Mouse (Mus musculus) monocyte, adult 5-6 weeks (primary cell): ENCODE results near the gene 4930432K21Rik. TPM values are rescaled to one million over a fixed set of nuclear protein-coding genes. Genes with fewer than 3 reads are reported as not detected.

ENCODE experiments used
- total RNA-seq: library from RNA; stranded (forward); fragments of 200-1000, 200-491, 200-594 nt; gene quantifications from 3 replicates; pipeline ENCODE4 v1.2.3, GENCODE M21; 2017

4930432K21Rik gene
- total RNA-seq, 1 experiment from 2014 or later = 1.8 TPM

Other genes starting within 250 kb of the 4930432K21Rik start
- gene Adgrl1, start 247.9 kb upstream of the 4930432K21Rik start, total RNA-seq = 0.53 to 4.7 TPM (median 1.5 TPM) in 3 replicates
- 0.10 to 0.58 TPM in 2 of 3 replicates, not detected in the other for gene Gm10644, start 192.8 kb upstream of the 4930432K21Rik start, total RNA-seq
- gene Asf1b, start 192.5 kb upstream of the 4930432K21Rik start, total RNA-seq = 3.5 to 4.9 TPM (median 3.6 TPM) in 3 replicates
- gene Prkaca, start 175.0 kb upstream of the 4930432K21Rik start, total RNA-seq = 14.5 to 24.5 TPM (median 18.8 TPM) in 3 replicates
- 26.3 to 44.6 TPM (median 35.4 TPM) in 3 replicates for gene Samd1, start 150.4 kb upstream of the 4930432K21Rik start, total RNA-seq
- not detected in 3 replicates for gene 1700067K01Rik, start 146.5 kb upstream of the 4930432K21Rik start, total RNA-seq
- not detected in 3 replicates for gene 2210011C24Rik, start 135.9 kb upstream of the 4930432K21Rik start, total RNA-seq
- 0.19 to 0.95 TPM in 2 of 3 replicates, not detected in the other for gene Palm3, start 126.6 kb upstream of the 4930432K21Rik start, total RNA-seq
- 7.4 to 27.0 TPM (median 8.4 TPM) in 3 replicates for gene Il27ra, start 105.4 kb upstream of the 4930432K21Rik start, total RNA-seq
- gene Rln3, start 103.0 kb upstream of the 4930432K21Rik start, total RNA-seq = not detected in 3 replicates
- gene Gm10643, start 82.9 kb upstream of the 4930432K21Rik start, total RNA-seq = 2.4 to 3.7 TPM (median 2.6 TPM) in 3 replicates
- 8.4 to 15.4 TPM (median 10.1 TPM) in 3 replicates for gene Rfx1, start 81.2 kb upstream of the 4930432K21Rik start, total RNA-seq
- 19.0 to 27.3 TPM (median 24.0 TPM) in 3 replicates for gene Dcaf15, start 43.3 kb upstream of the 4930432K21Rik start, total RNA-seq
- gene Podnl1, start 22.0 kb upstream of the 4930432K21Rik start, total RNA-seq = 0.11 to 0.87 TPM (median 0.57 TPM) in 3 replicates
- 8.7 to 18.5 TPM (median 16.1 TPM) in 3 replicates for gene Cc2d1a, start 89 bp upstream of the 4930432K21Rik start, total RNA-seq
- gene Nanos3, start 37.2 kb downstream of the 4930432K21Rik start, total RNA-seq = not detected in 3 replicates
- 11.8 to 12.1 TPM (median 11.9 TPM) in 3 replicates for gene Zswim4, start 89.0 kb downstream of the 4930432K21Rik start, total RNA-seq
- 106 to 180 TPM (median 151 TPM) in 3 replicates for gene D8Ertd738e, start 101.7 kb downstream of the 4930432K21Rik start, total RNA-seq
- gene Mri1, start 109.3 kb downstream of the 4930432K21Rik start, total RNA-seq = 7.0 to 21.9 TPM (median 15.6 TPM) in 3 replicates
- 6.4 to 27.2 TPM (median 23.9 TPM) in 3 replicates for gene Ccdc130, start 122.4 kb downstream of the 4930432K21Rik start, total RNA-seq
- 0.10 to 0.96 TPM in 2 of 3 replicates, not detected in the other for gene Cacna1a, start 240.4 kb downstream of the 4930432K21Rik start, total RNA-seq